Mouse (Mus musculus) lung, embryonic 14.5 days (tissue): ENCODE results near the gene Tjp1. TPM values are rescaled to one million over a fixed set of nuclear protein-coding genes. Genes with fewer than 3 reads are reported as not detected.

Experiments
- ATAC-seq: fragments of 200-750 bp; cut with Nextera tagmentation; 2 replicates; pipeline ENCODE4 v1.8.0; 2017; ENCODE audit warnings: mild to moderate bottlenecking, moderate TSS enrichment, moderate library complexity; ENCODE audit not compliant: insufficient read depth
- DNase-seq: peaks from one replicate; pipeline ENCODE4 v3.0.0-alpha.2; 2015
- H3K27ac ChIP-seq: fragments of 300-500 bp; sonication (generic); 2 replicates; pipeline ENCODE4 v1.5.1; 2014; ENCODE audit warnings: low read depth, mild to moderate bottlenecking, moderate library complexity
- H3K27me3 ChIP-seq: fragments of 300-500 bp; sonication (generic); 2 replicates; pipeline ENCODE4 v1.6.1; 2014; ENCODE audit warnings: low read length, control low read depth; ENCODE audit not compliant: insufficient read depth
- H3K36me3 ChIP-seq: fragments of 300-500 bp; sonication (generic); 2 replicates; pipeline ENCODE4 v1.6.1; 2014; ENCODE audit warnings: control low read depth; ENCODE audit not compliant: insufficient read depth
- H3K4me1 ChIP-seq: fragments of 300-500 bp; sonication (generic); 2 replicates; pipeline ENCODE4 v1.6.1; 2014; ENCODE audit warnings: antibody characterized with exemption, control low read depth; ENCODE audit not compliant: insufficient read depth
- H3K4me2 ChIP-seq: fragments of 300-500 bp; sonication (generic); 2 replicates; pipeline ENCODE4 v1.6.1; 2014; ENCODE audit warnings: mild to moderate bottlenecking
- H3K4me3 ChIP-seq: fragments of 300-500 bp; sonication (generic); 2 replicates; pipeline ENCODE4 v1.5.1; 2014; ENCODE audit warnings: low read depth, low read length
- H3K9ac ChIP-seq: fragments of 300-500 bp; sonication (generic); 2 replicates; pipeline ENCODE4 v1.6.1; 2014
- H3K9me3 ChIP-seq: fragments of 300-500 bp; sonication (generic); 2 replicates; pipeline ENCODE4 v1.6.1; 2016; ENCODE audit warnings: low read depth, low read length, control low read depth
- CTCF ChIP-seq: IDR thresholded peaks from 2 replicates; pipeline ENCODE4 v1.5.1; 2016; ENCODE audit warnings: antibody characterized with exemption, low read depth
- WGBS: fragments of 180-500 bp; shearing (Covaris S2); extraction: QIAGEN DNeasy Blood & Tissue Kit; methylation state at CpG from one replicate; pipeline ENCODE4 v1.1.7; 2014; 5-methylcytosine and 5-hydroxymethylcytosine counted together
- polyA plus RNA-seq: library from polyadenylated mRNA; unstranded; fragments of >200 nt; fragmentation: Nextera tagmentation; extraction: Ambion mirVana; gene quantifications from 2 replicates; pipeline ENCODE4 v1.2.1, GENCODE M21; 2014

The Tjp1 gene
- polyA plus RNA-seq, 1 experiment from 2014 or later = 32.2 TPM

- DNase-seq = no peak
- no peak overlapping the region for H3K27ac ChIP-seq
- TF ChIP-seq CTCF = no peak
These were observed 4.5 kb downstream of the Tjp1 start for GRCm38 (mm10) chr7:65523116-65523515.

GRCm38 (mm10) chr7:65522490-65522889 lies 5.1 kb downstream of the Tjp1 start:
- no peaks in the 10 kb centered on the region for H3K9me3 ChIP-seq
- TF ChIP-seq CTCF = peak; percentile 40
- no peaks in the 10 kb centered on the region for H3K4me1 ChIP-seq
- H3K4me3 ChIP-seq = no peak overlapping the region
- no peak overlapping the region for H3K27ac ChIP-seq
- DNase-seq (peak; percentile 13), ATAC-seq (no peak)
- no peak overlapping the region for H3K4me2 ChIP-seq
- no peak overlapping the region for H3K9ac ChIP-seq
- H3K36me3 ChIP-seq = no peaks in the 10 kb centered on the region
- WGBS = 45% methylated on average over 12 of the region's 12 CpGs
- peaks cover 18% of the 10 kb centered on the region for H3K27me3 ChIP-seq

More at GRCm38 (mm10) chr7:65523116-65523515, 4.5 kb downstream of the Tjp1 start:
- Histone ChIP-seq H3K9ac (no peak overlapping the region), H3K9me3 (no peaks in the 10 kb centered on the region), H3K36me3 (no peaks in the 10 kb centered on the region), H3K4me3 (no peak overlapping the region), H3K4me1 (no peaks in the 10 kb centered on the region), H3K27me3 (peaks cover 24% of the 10 kb centered on the region), H3K4me2 (no peak overlapping the region)
- 91% methylated on average over 4 of the region's 4 CpGs for WGBS
- no peak for ATAC-seq

GRCm38 (mm10) chr7:65520622-65521021 lies 7.0 kb downstream of the Tjp1 start:
- H3K9ac ChIP-seq = no peak overlapping the region
- H3K36me3 ChIP-seq = no peaks in the 10 kb centered on the region
- no peak overlapping the region for H3K4me3 ChIP-seq
- H3K9me3 ChIP-seq = no peaks in the 10 kb centered on the region
- ATAC-seq = no peak
- H3K4me1 ChIP-seq = no peaks in the 10 kb centered on the region
- TF ChIP-seq CTCF = no peak
- WGBS = 88% methylated on average over 8 of the region's 8 CpGs
- H3K4me2 ChIP-seq = no peak overlapping the region
- H3K27ac ChIP-seq = no peak overlapping the region
- no peak for DNase-seq
- H3K27me3 ChIP-seq = no peaks in the 10 kb centered on the region

GRCm38 (mm10) chr7:65519788-65520563 lies 7.6 kb downstream of the Tjp1 start:
- H3K4me2 ChIP-seq = no peak overlapping the region
- no peak overlapping the region for H3K27ac ChIP-seq
- no peaks in the 10 kb centered on the region for H3K36me3 ChIP-seq
- H3K4me1 ChIP-seq = no peaks in the 10 kb centered on the region
- no peak overlapping the region for H3K9ac ChIP-seq
- H3K9me3 ChIP-seq = no peaks in the 10 kb centered on the region
- H3K27me3 ChIP-seq = no peaks in the 10 kb centered on the region
- DNase-seq (peak; percentile 96), ATAC-seq (peak; percentile 77)
- peak; percentile 97 for TF ChIP-seq CTCF
- H3K4me3 ChIP-seq = no peak overlapping the region
- 18% methylated on average over 12 of the region's 12 CpGs for WGBS

GRCm38 (mm10) chr7:65516903-65517302 lies 10.7 kb downstream of the Tjp1 start:
- WGBS = 58% methylated on average over 8 of the region's 8 CpGs

GRCm38 (mm10) chr7:65513451-65514179 lies 14.0 kb downstream of the Tjp1 start:
- no peaks in the 10 kb centered on the region for H3K36me3 ChIP-seq
- no peak overlapping the region for H3K4me3 ChIP-seq
- no peaks in the 10 kb centered on the region for H3K9me3 ChIP-seq
- no peaks in the 10 kb centered on the region for H3K4me1 ChIP-seq
- whole genome bisulfite sequencing = 39% methylated on average over 10 of the region's 10 CpGs
- no peaks in the 10 kb centered on the region for H3K27me3 ChIP-seq
- TF ChIP-seq CTCF = no peak
- no peak overlapping the region for H3K27ac ChIP-seq
- H3K9ac ChIP-seq = no peak overlapping the region
- DNase-seq (no peak), ATAC-seq (no peak)
- H3K4me2 ChIP-seq = no peak overlapping the region

More at GRCm38 (mm10) chr7:65516903-65517302, 10.7 kb downstream of the Tjp1 start:
- no peak overlapping the region for H3K4me2 ChIP-seq
- H3K9me3 ChIP-seq = no peaks in the 10 kb centered on the region
- H3K9ac ChIP-seq = no peak overlapping the region
- DNase-seq (no peak), ATAC-seq (no peak)
- no peaks in the 10 kb centered on the region for H3K36me3 ChIP-seq
- no peak overlapping the region for H3K4me3 ChIP-seq
- no peak for TF ChIP-seq CTCF
- H3K27ac ChIP-seq = no peak overlapping the region
- no peaks in the 10 kb centered on the region for H3K4me1 ChIP-seq
- H3K27me3 ChIP-seq = no peaks in the 10 kb centered on the region

- H3K36me3 ChIP-seq = no peaks in the 10 kb centered on the region
- no peaks in the 10 kb centered on the region for H3K9me3 ChIP-seq
- 75% methylated on average over 3 of the region's 3 CpGs for WGBS
- no peak overlapping the region for H3K4me2 ChIP-seq
- DNase-seq = no peak
- no peak overlapping the region for H3K9ac ChIP-seq
- no peak for TF ChIP-seq CTCF
- H3K27ac ChIP-seq = no peak overlapping the region
- H3K4me3 ChIP-seq = no peak overlapping the region
- ATAC-seq = no peak
- H3K27me3 ChIP-seq = no peaks in the 10 kb centered on the region
- H3K4me1 ChIP-seq = no peaks in the 10 kb centered on the region
These were observed 18.2 kb downstream of the Tjp1 start for GRCm38 (mm10) chr7:65509357-65509756.
